ENCODE assay signal across 8 mouse cellular contexts in genomic region chr4:134702981-134703834, GRCm38 (mm10). TPM values are rescaled to one million over a fixed set of nuclear protein-coding genes. Genes with fewer than 3 reads are reported as not detected.
A peak's percentile ranks its signal among the peaks of the same experiment; 100 is the strongest.
DNase-seq lines count a peak whose midpoint lies in the region; ATAC-seq and TF ChIP-seq lines count a peak whose summit lies in the region.

No protein-coding gene starts in this region.

- peaks cover 20% of the 10 kb centered on the region; the same call in 1 of the 2 replicates for H3K27me3 ChIP-seq in intestine, embryonic 16.5 days (replicated peaks; ENCODE audit: control insufficient read depth, insufficient read depth, low read length)
- no peaks in the 10 kb centered on the region; the same call in 1 of the 2 replicates for H3K27me3 ChIP-seq in neural tube, embryonic 15.5 days (replicated peaks)

- peak overlapping the region; percentile 73 for H3K4me3 ChIP-seq in intestine, embryonic 16.5 days (ENCODE audit: low read length)
- peak overlapping the region; percentile 73 for H3K4me3 ChIP-seq in lung, adult 2 months (replicated peaks; ENCODE audit: extremely low read depth, low read depth, low read length)
- H3K4me3 ChIP-seq in neural tube, embryonic 15.5 days (replicated peaks): peak overlapping the region; percentile 60

- no peaks in the 10 kb centered on the region for H3K36me3 ChIP-seq in intestine, embryonic 16.5 days (ENCODE audit: control insufficient read depth, insufficient read depth, low read length)
- H3K36me3 ChIP-seq in neural tube, embryonic 15.5 days: no peaks in the 10 kb centered on the region

- peaks cover 15% of the 10 kb centered on the region for H3K4me1 ChIP-seq in intestine, embryonic 16.5 days (ENCODE audit: control insufficient read depth, insufficient read depth, low read length)
- peaks cover 8% of the 10 kb centered on the region for H3K4me1 ChIP-seq in lung, adult 2 months (ENCODE audit: control insufficient read depth, insufficient read depth, low read length)
- peaks cover 50% of the 10 kb centered on the region for H3K4me1 ChIP-seq in neural tube, embryonic 15.5 days

- H3K9ac ChIP-seq in intestine, embryonic 16.5 days (ENCODE audit: low read depth, low read length): peak overlapping the region; percentile 70
- peak overlapping the region; percentile 66 for H3K9ac ChIP-seq in neural tube, embryonic 15.5 days (replicated peaks)

- WGBS in intestine, embryonic 16.5 days: under 1% methylated on average over 84 of the region's 90 CpGs
- 1% methylated on average over 81 of the region's 90 CpGs for WGBS in lung, adult 2 months
- under 1% methylated on average over 86 of the region's 90 CpGs for WGBS in neural tube, embryonic 15.5 days

- TF ChIP-seq CTCF in lung, adult 2 months (IDR thresholded peaks at IDR 0.05; ENCODE audit: insufficient read depth, low read length): no peak

- no peak overlapping the region; the same call in 1 of the 2 replicates for H3K27ac ChIP-seq in intestine, embryonic 16.5 days (ENCODE audit: low read length)
- peak overlapping the region; percentile 74 for H3K27ac ChIP-seq in neural tube, embryonic 15.5 days (replicated peaks)

- DNase-seq in layer of hippocampus, postnatal 10 days (ENCODE audit: low spot score in 2 of 2): peak; percentile 33 to 36
- no peak for DNase-seq in layer of hippocampus, adult 18-20 months (ENCODE audit: low spot score in 2 of 2)
- peak; percentile 72 to 75 for DNase-seq in cerebellum, postnatal 25 days
- peak; percentile 98 for DNase-seq in heart, adult 11 months
- DNase-seq in lung, adult 2 months: peak; percentile 70
- DNase-seq in urinary bladder, adult 2 months (ENCODE audit: low spot score): peak; percentile 62

- H3K4me2 ChIP-seq in intestine, embryonic 16.5 days (ENCODE audit: low read depth, low read length): peak overlapping the region; percentile 100
- peak overlapping the region; percentile 99 for H3K4me2 ChIP-seq in neural tube, embryonic 15.5 days

- ATAC-seq in intestine, embryonic 16.5 days: no peak
- ATAC-seq in neural tube, embryonic 15.5 days (ENCODE audit: low FRiP score): peak; percentile 13; the same call in 1 of the 2 replicates

- no peak for TF ChIP-seq POLR2A in lung, adult 2 months (IDR thresholded peaks at IDR 0.05; ENCODE audit: borderline replicate concordance, extremely low read depth, low read depth, low read length)

- H3K9me3 ChIP-seq in intestine, embryonic 16.5 days (ENCODE audit: control insufficient read depth, low read length): no peaks in the 10 kb centered on the region
- no peaks in the 10 kb centered on the region for H3K9me3 ChIP-seq in neural tube, embryonic 15.5 days (replicated peaks)

RNA-seq across cellular contexts. Expression of gene Man1c1, which starts 0.9 kb away (rescaled TPM):
- 10 to 100 TPM; 14.2 to 16.3 TPM for total RNA-seq in layer of hippocampus, postnatal 10 days (2021)
- total RNA-seq in layer of hippocampus, adult 18-20 months (2021): 10 to 100 TPM; 24.1 to 26.7 TPM
- polyA plus RNA-seq in intestine, embryonic 16.5 days (2015; fragmentation: Nextera tagmentation; extraction: Ambion mirVana): 1.3 and 1.5 TPM in 2 replicates
- polyA plus RNA-seq in lung, adult 2 months (2012; rRNA removed): 14.5 and 15.7 TPM in 2 replicates
- polyA plus RNA-seq in neural tube, embryonic 15.5 days (2015; fragmentation: Nextera tagmentation; extraction: Ambion mirVana): 4.7 and 4.9 TPM in 2 replicates
- 7.3 and 12.7 TPM in 2 replicates for polyA plus RNA-seq in urinary bladder, adult 2 months (2012; rRNA removed)

Comparison
In these comparisons a context has a peak if more than half of its experiments do, and no peak if none do; other contexts are left out.
1. DNase-seq: peak in layer of hippocampus, postnatal 10 days (2 of 2), cerebellum, postnatal 25 days (2 of 2), heart, adult 11 months (single experiment), lung, adult 2 months (single experiment) and urinary bladder, adult 2 months (single experiment); none in layer of hippocampus, adult 18-20 months (0 of 2).
2. Peak in every context shown above with its lines, with median percentiles within 50 percentile points of each other: H3K4me3 ChIP-seq.